Mouse (Mus musculus) small intestine, adult 2 months (tissue): ENCODE results near the gene E2f4.

ENCODE experiments used
- CTCF ChIP-seq: fragments of 200-500 bp; IDR thresholded peaks from 2 replicates; pipeline ENCODE4 v1.5.1; 2012; ENCODE audit warnings: low read depth, mild to moderate bottlenecking, control low read depth, inconsistent platforms, low read length, moderate library complexity, mixed read lengths; ENCODE audit not compliant: insufficient replicate concordance, insufficient read length; ENCODE audit errors: extremely low read depth
- POLR2A ChIP-seq: fragments of 200-500 bp; IDR thresholded peaks from 2 replicates; pipeline ENCODE4 v1.6.1; 2012; ENCODE audit warnings: low read depth, mild to moderate bottlenecking, control low read depth, inconsistent platforms, low read length, moderate library complexity

GRCm38 (mm10) chr8:105294776-105295175 lies 2.7 kb upstream of the E2f4 start:
- TF ChIP-seq CTCF, result no peak
- TF ChIP-seq POLR2A, result no peak
